Mouse (Mus musculus) neural tube, embryonic 10.5 days (tissue): Measurements from ENCODE around the gene Dpp9.

Experiments used
- DNase-seq: peaks from one replicate; pipeline ENCODE4 v3.0.0-alpha.2; 2017; ENCODE audit warnings: low spot score; ENCODE audit errors: extremely low spot score

Dpp9 gene

GRCm38 (mm10) chr17:56141702-56142605 is 76.8 kb downstream of the Dpp9 start:
- DNase-seq: peak; percentile 74

GRCm38 (mm10) chr17:56139858-56140595 is 78.7 kb downstream of the Dpp9 start, which contains the start of gene Sema6b:
Gene Sema6b (minus strand): TSS chr17:56140343.
- DNase-seq: peak; percentile 82

GRCm38 (mm10) chr17:56139355-56139754 is 79.3 kb downstream of the Dpp9 start:
- no peak for DNase-seq

- no peak for DNase-seq
Measured at GRCm38 (mm10) chr17:56137839-56138613, 80.7 kb downstream of the Dpp9 start.
